Mouse (Mus musculus) embryonic fibroblast, embryonic 13.5 days (primary cell): ENCODE measurements around the gene Mmp27. TPM values are rescaled to one million over a fixed set of nuclear protein-coding genes. Genes with fewer than 3 reads are reported as not detected.
A peak's percentile ranks its signal among the peaks of the same experiment; 100 is the strongest.

ENCODE experiments used
- H3K27ac ChIP-seq: 2 replicates; pipeline ENCODE4 v1.5.1; 2012; ENCODE audit warnings: low read length, control low read depth, inconsistent platforms; ENCODE audit not compliant: insufficient read depth
- H3K4me1 ChIP-seq: 2 replicates; pipeline ENCODE4 v1.6.1; 2011; ENCODE audit warnings: low read length; ENCODE audit not compliant: control insufficient read depth, insufficient read depth
- H3K4me3 ChIP-seq: 2 replicates; pipeline ENCODE4 v1.5.1; 2011; ENCODE audit warnings: mild to moderate bottlenecking, control low read depth, low read length; ENCODE audit not compliant: insufficient read depth
- CTCF ChIP-seq: IDR thresholded peaks from 2 replicates; pipeline ENCODE4 v1.5.1; 2011; ENCODE audit warnings: mild to moderate bottlenecking, control low read depth, low read length, moderate library complexity, borderline replicate concordance; ENCODE audit not compliant: insufficient read depth
- POLR2A ChIP-seq: IDR thresholded peaks from 2 replicates; pipeline ENCODE4 v1.6.1; 2011; ENCODE audit warnings: low read depth, mild to moderate bottlenecking, control low read depth, low read length, moderate library complexity
- polyA plus RNA-seq: library from polyadenylated mRNA; stranded (reverse); fragments of >200 nt; gene quantifications from 2 replicates; pipeline ENCODE4 v1.2.4, GENCODE M21; 2011; ENCODE audit warnings: low read depth; ENCODE audit not compliant: missing spikeins, insufficient read length

Mmp27 gene
- polyA plus RNA-seq, 1 experiment, result not detected

DNA sequence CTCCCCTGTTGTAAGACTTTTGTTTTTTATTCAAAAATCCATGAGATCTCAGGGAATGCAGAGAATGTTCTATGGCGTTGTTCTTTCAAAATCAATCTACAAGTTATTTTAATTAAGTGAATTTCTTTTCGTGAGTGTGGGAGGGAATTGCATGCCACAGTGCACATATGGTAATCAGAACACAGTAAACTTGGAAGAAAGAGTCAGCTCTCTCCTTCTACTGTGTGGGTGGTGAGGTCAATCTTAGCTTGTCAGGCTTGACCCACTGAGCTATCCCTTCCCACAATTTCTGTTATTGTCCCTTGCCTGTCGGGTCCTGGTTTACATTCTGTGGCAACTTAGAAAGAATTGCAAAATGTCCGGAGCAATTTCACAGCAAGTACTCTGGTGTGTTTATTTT is 11.2 kb upstream of the Mmp27 start:
- no peak overlapping the region for H3K27ac ChIP-seq
- H3K4me1 ChIP-seq, result no peaks in the 10 kb centered on the region
- H3K4me3 ChIP-seq, result no peak overlapping the region
- TF ChIP-seq CTCF (no peak), POLR2A (no peak)

DNA sequence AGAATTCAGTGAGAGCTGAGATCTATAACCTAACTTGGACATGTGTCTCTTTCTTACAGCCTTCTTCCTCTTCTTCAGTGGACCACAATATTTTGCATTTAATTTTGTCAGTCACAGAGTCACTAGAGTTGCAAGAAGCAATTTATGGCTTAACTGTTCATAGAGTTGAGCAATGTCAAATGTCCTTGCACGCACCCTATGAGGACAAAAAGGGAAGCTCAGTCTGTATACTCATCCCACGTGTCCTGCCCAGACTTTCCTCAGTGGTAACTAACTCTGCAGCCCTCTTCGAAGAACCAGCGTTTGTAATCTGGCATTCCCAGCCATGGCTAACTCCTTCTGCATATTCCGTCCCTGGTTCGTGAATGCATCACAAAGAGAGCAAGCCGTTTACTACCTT is 3.8 kb upstream of the Mmp27 start:
- Histone ChIP-seq H3K27ac (no peak overlapping the region), H3K4me3 (no peak overlapping the region), H3K4me1 (peaks cover 3% of the 10 kb centered on the region; the same call in 1 of the 2 replicates)
- TF ChIP-seq CTCF (no peak), POLR2A (no peak)

DNA sequence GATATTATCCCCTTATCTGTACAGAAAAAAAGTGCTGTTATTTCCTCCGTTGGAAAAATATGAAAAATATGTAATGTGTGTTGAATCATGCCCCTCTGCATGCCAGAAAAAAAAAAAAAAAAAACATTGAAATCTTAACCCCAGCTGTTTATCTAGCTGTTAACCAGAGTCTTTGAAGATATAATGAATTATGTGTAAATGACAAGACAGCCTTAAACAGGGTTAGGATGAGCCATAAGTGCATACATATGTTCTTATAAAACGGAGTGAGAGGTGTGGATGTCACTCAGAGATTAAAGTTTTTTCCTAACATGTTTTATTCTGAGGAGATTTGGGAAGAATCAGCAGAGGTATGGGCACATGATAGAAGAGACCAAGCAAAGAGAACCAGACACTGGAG is 3.3 kb upstream of the Mmp27 start:
- Histone ChIP-seq H3K27ac (no peak overlapping the region), H3K4me3 (no peak overlapping the region), H3K4me1 (peaks cover 7% of the 10 kb centered on the region)
- TF ChIP-seq POLR2A (no peak), CTCF (no peak)

DNA sequence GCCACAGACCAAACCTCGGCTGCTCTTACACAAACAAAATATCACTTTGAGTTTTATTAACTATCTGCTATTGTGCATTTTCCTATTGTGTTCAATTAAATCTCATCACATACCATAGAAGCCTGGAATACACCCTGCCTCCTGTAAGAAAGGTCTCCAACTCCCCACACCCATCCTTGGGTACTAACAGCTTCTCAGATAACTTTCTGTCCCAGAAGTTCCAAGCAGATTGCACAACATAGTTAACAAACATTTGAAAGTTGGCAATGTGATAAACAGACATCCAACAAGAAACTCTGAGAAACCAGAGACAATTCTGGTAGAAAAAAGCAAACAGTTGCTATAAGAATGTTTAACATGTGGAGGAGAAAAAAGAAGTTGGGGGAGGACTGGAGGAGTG is 711 bp upstream of the Mmp27 start:
- no peak overlapping the region for H3K27ac ChIP-seq
- no peak overlapping the region for H3K4me3 ChIP-seq
- H3K4me1 ChIP-seq, result peaks cover 12% of the 10 kb centered on the region
- TF ChIP-seq POLR2A, result no peak
- no peak for TF ChIP-seq CTCF

DNA sequence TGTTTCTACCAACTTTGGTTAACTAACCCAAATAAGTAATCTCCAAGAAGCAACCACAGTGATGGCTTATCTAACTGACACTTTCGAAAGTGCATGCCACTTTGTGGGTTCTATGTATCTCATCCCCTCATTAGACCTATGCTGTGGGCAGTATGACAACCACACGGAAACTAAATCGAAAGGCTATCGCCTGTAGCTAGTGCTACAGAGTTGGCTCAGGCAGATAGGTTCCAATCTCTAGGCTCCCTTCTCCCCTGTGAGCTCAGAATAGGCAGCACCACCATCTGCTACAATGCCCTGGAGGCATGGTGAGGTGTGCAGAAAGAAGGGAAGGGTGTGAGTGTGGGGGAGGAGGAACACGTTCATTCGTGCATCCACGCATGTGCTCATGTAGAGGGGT is 992 bp downstream of the Mmp27 start:
- no peak overlapping the region for H3K4me3 ChIP-seq
- no peak overlapping the region for H3K27ac ChIP-seq
- TF ChIP-seq POLR2A (no peak), CTCF (no peak)
- peaks cover 12% of the 10 kb centered on the region for H3K4me1 ChIP-seq

DNA sequence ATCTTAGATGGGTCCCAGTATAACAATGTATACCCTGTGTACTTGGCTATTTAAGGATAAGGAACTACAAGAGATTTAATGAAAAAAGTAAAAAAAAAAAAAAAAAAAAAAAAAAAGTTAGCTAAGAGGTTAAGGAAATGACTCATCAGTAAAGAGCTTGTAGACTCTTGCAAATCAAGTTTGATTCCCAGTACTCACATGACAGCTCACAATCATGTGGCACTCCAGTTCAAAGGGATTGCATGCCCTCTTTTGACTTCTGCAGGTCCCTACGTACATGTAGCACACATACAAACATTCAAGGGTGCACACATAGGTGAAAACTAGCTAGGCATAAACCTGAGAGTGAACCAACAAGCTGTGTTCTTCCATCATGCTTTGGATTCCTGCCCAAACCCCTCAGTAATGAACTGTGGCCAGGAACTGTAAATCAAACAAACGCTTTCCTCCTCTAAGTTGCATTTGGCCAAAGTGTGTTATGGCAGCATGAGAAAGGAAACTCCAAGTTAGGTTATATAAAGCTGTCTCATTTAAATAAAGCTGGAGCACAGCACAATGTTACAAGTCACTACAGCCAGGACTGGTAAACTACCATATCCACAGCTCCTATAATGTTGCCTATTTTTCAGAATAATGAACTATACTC is 1.6 kb downstream of the Mmp27 start:
- H3K4me1 ChIP-seq, result peaks cover 12% of the 10 kb centered on the region
- TF ChIP-seq CTCF (no peak), POLR2A (no peak)
- peak overlapping the region; percentile 85 for H3K27ac ChIP-seq

DNA sequence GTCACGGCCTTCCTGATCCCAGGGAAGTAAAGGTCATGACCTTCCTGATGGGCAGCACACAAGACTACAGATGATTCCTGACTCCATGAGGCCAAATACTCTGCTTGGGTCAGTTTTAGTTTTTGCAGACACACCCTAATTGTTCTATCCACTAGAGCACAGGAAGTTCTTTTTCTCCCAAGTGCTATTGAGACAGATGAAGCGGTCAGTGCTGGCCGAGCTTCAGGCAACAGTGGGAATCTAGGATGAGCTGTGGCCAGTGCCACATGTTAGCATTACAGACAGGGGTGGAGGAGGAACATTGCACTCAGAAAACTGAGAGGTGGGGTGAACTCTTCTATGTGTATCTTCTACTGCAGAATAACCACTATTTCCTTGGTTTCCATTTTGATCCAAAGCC is 4.3 kb downstream of the Mmp27 start:
- Histone ChIP-seq H3K27ac (no peak overlapping the region), H3K4me3 (no peak overlapping the region), H3K4me1 (peaks cover 12% of the 10 kb centered on the region)
- TF ChIP-seq POLR2A (no peak), CTCF (no peak)

More for the DNA sequence above, 1.6 kb downstream of the Mmp27 start:
- H3K4me3 ChIP-seq, result no peak overlapping the region

DNA sequence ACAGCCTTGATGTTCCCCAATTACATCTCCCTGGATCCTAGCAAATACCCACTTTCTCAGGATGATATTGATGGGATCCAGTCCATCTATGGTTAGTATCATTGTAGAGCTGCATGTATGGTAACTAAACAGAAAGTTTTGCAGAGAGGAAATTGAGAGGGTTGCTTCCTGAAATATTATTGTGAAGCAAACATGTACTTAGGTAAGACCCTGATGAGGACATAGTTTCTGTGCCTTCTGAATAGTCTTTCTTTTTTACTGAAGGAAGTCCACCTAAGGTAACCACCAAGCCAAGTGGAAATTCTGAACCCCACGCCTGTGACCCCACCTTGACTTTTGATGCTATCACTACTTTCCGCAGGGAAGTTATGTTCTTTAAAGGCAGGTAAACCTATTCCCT is 6.2 kb downstream of the Mmp27 start:
- H3K4me1 ChIP-seq, result peaks cover 9% of the 10 kb centered on the region
- H3K27ac ChIP-seq, result no peak overlapping the region
- TF ChIP-seq POLR2A, result no peak
- TF ChIP-seq CTCF, result no peak
- H3K4me3 ChIP-seq, result no peak overlapping the region

DNA sequence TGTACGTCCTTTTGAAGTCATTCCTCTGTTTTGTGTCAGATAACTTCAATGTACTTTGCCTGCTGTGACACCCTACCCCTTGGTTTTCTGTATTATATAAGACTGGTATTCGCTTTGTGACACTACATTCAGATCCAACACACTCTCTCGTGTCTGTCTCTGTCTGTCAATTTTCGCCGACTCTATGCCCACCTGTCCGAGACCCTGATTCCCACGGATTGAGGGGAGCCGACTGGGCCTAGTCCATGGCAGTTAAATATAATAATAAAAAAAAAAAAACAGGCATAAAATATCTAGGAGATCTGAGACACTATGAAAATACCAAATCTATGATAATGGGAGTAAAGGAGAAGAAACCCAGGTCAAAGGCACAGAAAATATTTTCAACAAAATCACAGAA is 18.9 kb downstream of the Mmp27 start:
- no peak overlapping the region for H3K4me3 ChIP-seq
- TF ChIP-seq CTCF, result no peak
- no peak for TF ChIP-seq POLR2A
- H3K27ac ChIP-seq, result no peak overlapping the region
- 0 out of 2 replicates have a peak, but pooled peaks cover 3% of the 10 kb centered on the region for H3K4me1 ChIP-seq

DNA sequence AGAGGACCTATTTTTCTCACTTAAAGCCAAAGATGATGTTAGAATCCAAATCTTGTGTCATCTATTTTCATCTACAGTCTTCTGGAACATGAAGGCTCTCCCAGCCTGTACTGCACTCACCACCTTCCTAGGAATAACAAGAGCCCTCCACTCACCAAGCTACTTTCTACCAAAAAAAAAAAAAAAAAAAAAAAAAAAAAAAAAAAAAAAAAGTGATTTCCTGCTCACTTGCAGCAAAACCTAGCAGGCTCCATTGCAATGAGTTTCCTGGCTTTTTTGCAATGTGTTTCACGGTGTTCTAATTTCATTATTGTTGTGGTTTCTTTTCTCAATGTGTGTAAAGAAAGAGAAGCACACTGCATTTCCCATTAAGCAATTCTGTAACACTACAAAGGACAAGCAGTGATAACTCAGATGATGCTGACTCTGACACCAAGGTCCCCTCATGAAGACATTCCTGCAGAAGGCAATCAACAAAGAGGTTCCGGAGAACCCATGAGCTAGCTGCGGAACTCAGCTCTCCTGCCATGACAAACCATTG is 22.1 kb downstream of the Mmp27 start:
- no peak overlapping the region for H3K27ac ChIP-seq
- no peak overlapping the region for H3K4me3 ChIP-seq
- TF ChIP-seq POLR2A (no peak), CTCF (no peak)
- H3K4me1 ChIP-seq, result 0 out of 2 replicates have a peak, but pooled peaks cover 3% of the 10 kb centered on the region
